Mouse (Mus musculus): ENCODE results near the gene Grb10.

DNA sequence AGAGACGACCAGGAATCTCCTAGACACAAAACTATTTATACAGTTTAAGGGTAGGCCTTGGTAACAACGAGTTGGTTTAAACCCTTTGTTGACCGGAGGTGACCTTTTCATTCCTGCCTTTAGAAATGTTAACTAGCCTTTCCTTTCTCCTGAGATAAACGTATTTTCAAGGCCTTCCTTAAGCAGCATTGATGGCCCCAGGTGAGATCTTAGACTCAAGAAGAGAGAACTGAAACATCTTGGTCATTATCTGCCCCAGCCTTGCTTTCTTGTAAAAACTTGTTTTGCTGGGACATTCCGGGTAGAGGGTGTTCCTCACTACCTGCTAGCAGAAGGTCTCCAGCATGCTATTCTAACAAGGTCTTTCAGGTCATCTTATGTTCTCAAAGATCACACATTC lies 133.5 kb downstream of the Grb10 start:
- TF ChIP-seq CTCF (IDR thresholded peaks at IDR 0.05; ENCODE audit: control insufficient read depth, insufficient read depth, insufficient read length) (no peak), USF1 (IDR thresholded peaks at IDR 0.05; ENCODE audit: low read depth) (no peak), FOSL1 (IDR thresholded peaks at IDR 0.05; ENCODE audit: insufficient read depth, low read length, poor library complexity, severe bottlenecking) (no peak), MAX (IDR thresholded peaks at IDR 0.05) (no peak)

Measured in C2C12 (cell line).